Mouse (Mus musculus) lung, postnatal 0 days (tissue): ENCODE results near the gene Nlrp4c. TPM values are rescaled to one million over a fixed set of nuclear protein-coding genes. Genes with fewer than 3 reads are reported as not detected.

Experiments
- ATAC-seq: fragments of 200-750 bp; cut with Nextera tagmentation; 2 replicates; pipeline ENCODE4 v1.8.0; 2017; ENCODE audit warnings: moderate library complexity
- DNase-seq: peaks from one replicate; pipeline ENCODE4 v3.0.0-alpha.2; 2016; ENCODE audit warnings: low spot score
- H3K27ac ChIP-seq: fragments of 300-500 bp; sonication (generic); 2 replicates; pipeline ENCODE4 v1.5.1; 2014; ENCODE audit warnings: antibody characterized with exemption, mild to moderate bottlenecking, low read length, mixed read lengths
- H3K27me3 ChIP-seq: fragments of 300-500 bp; sonication (generic); replicated peaks from 2 replicates; pipeline ENCODE4 v1.6.1; 2014; ENCODE audit warnings: low read length, mixed read lengths; ENCODE audit not compliant: insufficient read depth
- H3K36me3 ChIP-seq: fragments of 300-500 bp; sonication (generic); 2 replicates; pipeline ENCODE4 v1.6.1; 2014; ENCODE audit warnings: low read length, mixed read lengths; ENCODE audit not compliant: insufficient read depth
- H3K4me1 ChIP-seq: fragments of 300-500 bp; sonication (generic); 2 replicates; pipeline ENCODE4 v1.6.1; 2014; ENCODE audit warnings: antibody characterized with exemption, low read depth, low read length, mixed read lengths; ENCODE audit not compliant: insufficient read depth
- H3K4me2 ChIP-seq: fragments of 300-500 bp; sonication (generic); replicated peaks from 2 replicates; pipeline ENCODE4 v1.6.1; 2014; ENCODE audit warnings: low read depth, mild to moderate bottlenecking, low read length, moderate library complexity, mixed read lengths
- H3K4me3 ChIP-seq: fragments of 300-500 bp; sonication (generic); 2 replicates; pipeline ENCODE4 v1.5.1; 2014; ENCODE audit warnings: low read depth, low read length
- H3K9ac ChIP-seq: fragments of 300-500 bp; sonication (generic); replicated peaks from 2 replicates; pipeline ENCODE4 v1.6.1; 2014; ENCODE audit warnings: low read depth, mild to moderate bottlenecking
- H3K9me3 ChIP-seq: fragments of 300-500 bp; sonication (generic); 2 replicates; pipeline ENCODE4 v1.6.1; 2016; ENCODE audit warnings: low read length, mixed read lengths
- CTCF ChIP-seq: IDR thresholded peaks from 2 replicates; pipeline ENCODE4 v1.5.1; 2016; ENCODE audit warnings: antibody characterized with exemption, mild to moderate bottlenecking
- EP300 ChIP-seq: IDR thresholded peaks from 2 replicates; pipeline ENCODE4 v1.6.1; 2016; ENCODE audit warnings: antibody characterized with exemption, mild to moderate bottlenecking, control low read depth
- WGBS: fragments of 180-500 bp; shearing (Covaris S2); extraction: QIAGEN DNeasy Blood & Tissue Kit; methylation state at CpG from one replicate; pipeline ENCODE4 v1.1.7; 2014; 5-methylcytosine and 5-hydroxymethylcytosine counted together
- polyA plus RNA-seq: library from polyadenylated mRNA; unstranded; fragments of >200 nt; fragmentation: Nextera tagmentation; extraction: Ambion mirVana; gene quantifications from 2 replicates; pipeline ENCODE4 v1.2.1, GENCODE M21; 2015

The Nlrp4c gene
- polyA plus RNA-seq, 1 experiment from 2014 or later: not detected

- Histone ChIP-seq H3K9ac (no peak overlapping the region), H3K4me1 (peaks cover 36% of the 10 kb centered on the region; the same call in 1 of the 2 replicates), H3K36me3 (no peaks in the 10 kb centered on the region), H3K9me3 (no peaks in the 10 kb centered on the region), H3K4me3 (no peak overlapping the region), H3K4me2 (no peak overlapping the region), H3K27ac (peak overlapping the region; percentile 71; the same call in 1 of the 2 replicates), H3K27me3 (no peaks in the 10 kb centered on the region)
- WGBS: 47% methylated on average over 7 of the region's 7 CpGs
- TF ChIP-seq CTCF: no peak
- TF ChIP-seq EP300: no peak
- peak; percentile 62 for DNase-seq
- ATAC-seq: peak; percentile 38
Measured at GRCm38 (mm10) chr7:6146194-6146981, 101.4 kb downstream of the Nlrp4c start.

- Histone ChIP-seq H3K9me3 (no peaks in the 10 kb centered on the region), H3K9ac (no peak overlapping the region), H3K4me3 (no peak overlapping the region), H3K4me2 (no peak overlapping the region), H3K27me3 (no peaks in the 10 kb centered on the region), H3K4me1 (peaks cover 42% of the 10 kb centered on the region; the same call in 1 of the 2 replicates), H3K36me3 (no peaks in the 10 kb centered on the region), H3K27ac (peak overlapping the region; percentile 71)
- ATAC-seq (no peak), DNase-seq (no peak)
- no peak for TF ChIP-seq EP300
- no peak for TF ChIP-seq CTCF
- 3% methylated on average over 2 of the region's 2 CpGs for WGBS
Measured at GRCm38 (mm10) chr7:6146982-6147325, 102.0 kb downstream of the Nlrp4c start.

- Histone ChIP-seq H3K4me2 (no peak overlapping the region), H3K4me1 (peaks cover 43% of the 10 kb centered on the region; the same call in 1 of the 2 replicates), H3K4me3 (no peak overlapping the region), H3K27me3 (no peaks in the 10 kb centered on the region), H3K36me3 (no peaks in the 10 kb centered on the region), H3K9me3 (no peaks in the 10 kb centered on the region), H3K27ac (peak overlapping the region; percentile 71), H3K9ac (no peak overlapping the region)
- 57% methylated on average over 5 of the region's 5 CpGs for WGBS
- ATAC-seq (peak; percentile 76), DNase-seq (peak; percentile 74)
- no peak for TF ChIP-seq CTCF
- TF ChIP-seq EP300: 0 out of 2 replicates have a peak, but pooled peaks have one; percentile 48
Measured at GRCm38 (mm10) chr7:6147688-6148087, 102.7 kb downstream of the Nlrp4c start.

- Histone ChIP-seq H3K4me2 (no peak overlapping the region), H3K27ac (peak overlapping the region; percentile 32; the same call in 1 of the 2 replicates), H3K4me3 (no peak overlapping the region), H3K9ac (no peak overlapping the region), H3K27me3 (no peaks in the 10 kb centered on the region), H3K36me3 (no peaks in the 10 kb centered on the region), H3K9me3 (no peaks in the 10 kb centered on the region), H3K4me1 (peaks cover 38% of the 10 kb centered on the region)
- WGBS: 61% methylated on average over 1 of the region's 1 CpGs
- DNase-seq (no peak), ATAC-seq (no peak)
- no peak for TF ChIP-seq CTCF
- no peak for TF ChIP-seq EP300
Measured at GRCm38 (mm10) chr7:6151266-6151665, 106.3 kb downstream of the Nlrp4c start.

GRCm38 (mm10) chr7:6152036-6152435, 107.1 kb downstream of the Nlrp4c start:
- no peaks in the 10 kb centered on the region for H3K36me3 ChIP-seq
- DNase-seq: no peak
- H3K4me2 ChIP-seq: no peak overlapping the region
- no peak for TF ChIP-seq EP300
- TF ChIP-seq CTCF: no peak
- ATAC-seq: no peak
- no peak overlapping the region for H3K9ac ChIP-seq
- no peaks in the 10 kb centered on the region for H3K27me3 ChIP-seq
- H3K4me1 ChIP-seq: peaks cover 31% of the 10 kb centered on the region
- H3K27ac ChIP-seq: 0 out of 2 replicates have a peak overlapping the region, but pooled peaks have one; percentile 20
- H3K9me3 ChIP-seq: no peaks in the 10 kb centered on the region
- 75% methylated on average over 3 of the region's 3 CpGs for WGBS
- no peak overlapping the region for H3K4me3 ChIP-seq

- H3K4me1 ChIP-seq: peaks cover 28% of the 10 kb centered on the region
- DNase-seq: no peak
- WGBS: 83% methylated on average over 3 of the region's 3 CpGs
- TF ChIP-seq EP300: no peak
- no peak for TF ChIP-seq CTCF
- H3K9me3 ChIP-seq: no peaks in the 10 kb centered on the region
- H3K36me3 ChIP-seq: no peaks in the 10 kb centered on the region
- no peak overlapping the region for H3K27ac ChIP-seq
- no peak overlapping the region for H3K9ac ChIP-seq
- H3K4me2 ChIP-seq: no peak overlapping the region
- H3K27me3 ChIP-seq: no peaks in the 10 kb centered on the region
- H3K4me3 ChIP-seq: no peak overlapping the region
- ATAC-seq: no peak
Measured at GRCm38 (mm10) chr7:6153131-6153530, 108.2 kb downstream of the Nlrp4c start.
